Mouse (Mus musculus) forelimb bud, embryonic 11.5 days (tissue): Measurements from ENCODE around the gene Itga5.
A peak's percentile ranks its signal among the peaks of the same experiment; 100 is the strongest.

Experiments
- DNase-seq: peaks from one replicate; pipeline ENCODE4 v3.0.0-alpha.2; 2012; ENCODE audit warnings: low read depth, low spot score

Itga5 gene

GRCm38 (mm10) chr15:103365471-103366375 lies 840 bp downstream of the Itga5 start:
- DNase-seq = peak; percentile 28

GRCm38 (mm10) chr15:103364761-103365160 lies 1.8 kb downstream of the Itga5 start:
- no peak for DNase-seq

GRCm38 (mm10) chr15:103363809-103364208 lies 2.8 kb downstream of the Itga5 start:
- no peak for DNase-seq

- DNase-seq = no peak
These were observed 3.6 kb downstream of the Itga5 start for GRCm38 (mm10) chr15:103362950-103363349.

GRCm38 (mm10) chr15:103362333-103362732 lies 4.2 kb downstream of the Itga5 start:
- no peak for DNase-seq

GRCm38 (mm10) chr15:103361269-103361668 lies 5.3 kb downstream of the Itga5 start:
- DNase-seq = no peak

GRCm38 (mm10) chr15:103359869-103360602 lies 6.5 kb downstream of the Itga5 start:
- no peak for DNase-seq

GRCm38 (mm10) chr15:103359122-103359510 lies 7.4 kb downstream of the Itga5 start:
- DNase-seq = no peak

- DNase-seq = peak; percentile 61
These were observed 8.1 kb downstream of the Itga5 start for GRCm38 (mm10) chr15:103358278-103359121.

- no peak for DNase-seq
These were observed 8.7 kb downstream of the Itga5 start for GRCm38 (mm10) chr15:103357817-103358216.

- no peak for DNase-seq
These were observed 10.4 kb downstream of the Itga5 start for GRCm38 (mm10) chr15:103356130-103356529.

- no peak for DNase-seq
These were observed 11.1 kb downstream of the Itga5 start for GRCm38 (mm10) chr15:103355420-103355819.

GRCm38 (mm10) chr15:103354690-103355089 lies 11.9 kb downstream of the Itga5 start:
- no peak for DNase-seq

GRCm38 (mm10) chr15:103353511-103354256 lies 12.9 kb downstream of the Itga5 start:
- no peak for DNase-seq

- DNase-seq = peak; percentile 62
These were observed 13.7 kb downstream of the Itga5 start for GRCm38 (mm10) chr15:103352856-103353255.

- DNase-seq = peak; percentile 59
These were observed 19.3 kb downstream of the Itga5 start for GRCm38 (mm10) chr15:103347275-103347684.

GRCm38 (mm10) chr15:103345789-103346188 lies 20.8 kb downstream of the Itga5 start:
- no peak for DNase-seq

- no peak for DNase-seq
These were observed 23.0 kb downstream of the Itga5 start for GRCm38 (mm10) chr15:103343556-103343955.

GRCm38 (mm10) chr15:103343008-103343407 lies 23.6 kb downstream of the Itga5 start:
- DNase-seq = no peak

GRCm38 (mm10) chr15:103342415-103342814 lies 24.1 kb downstream of the Itga5 start:
- peak; percentile 87 for DNase-seq

- DNase-seq = no peak
These were observed 25.0 kb downstream of the Itga5 start for GRCm38 (mm10) chr15:103341547-103341946.
